Mouse (Mus musculus) neural tube, postnatal 0 days (tissue): Measurements from ENCODE around the gene Sf3b1. TPM values are rescaled to one million over a fixed set of nuclear protein-coding genes. Genes with fewer than 3 reads are reported as not detected.

Experiments used
- polyA plus RNA-seq: library from polyadenylated mRNA; unstranded; fragments of >200 nt; fragmentation: Nextera tagmentation; extraction: Ambion mirVana; gene quantifications from 2 replicates; pipeline ENCODE4 v1.2.1, GENCODE M21; 2015

Gene Sf3b1
- polyA plus RNA-seq: 199 and 212 TPM in 2 replicates

GRCm38 (mm10) chr1:55027253-55027801, at the start of gene Sf3b1:
Gene Sf3b1, minus strand, starts transcription at chr1:55027481.

GRCm38 (mm10) chr1:55052355-55052953, 25.2 kb upstream of the Sf3b1 start, which contains the start of gene Coq10b:
Gene Coq10b, plus strand, starts transcription at chr1:55052770.

Other genes starting within 250 kb of the Sf3b1 start
- 12.6 and 13.2 TPM in 2 replicates for gene Ankrd44, start 101.1 kb downstream of the Sf3b1 start, polyA plus RNA-seq
- gene Coq10b, start 25.3 kb upstream of the Sf3b1 start, polyA plus RNA-seq: 26.5 and 28.8 TPM in 2 replicates
- gene Hspe1, start 60.7 kb upstream of the Sf3b1 start, polyA plus RNA-seq: 274 and 307 TPM in 2 replicates
- 241 and 244 TPM in 2 replicates for gene Hspd1, start 60.8 kb upstream of the Sf3b1 start, polyA plus RNA-seq
- gene Mob4, start 103.8 kb upstream of the Sf3b1 start, polyA plus RNA-seq: 133 and 137 TPM in 2 replicates
- gene Rftn2, start 199.3 kb upstream of the Sf3b1 start, polyA plus RNA-seq: 13.0 and 13.5 TPM in 2 replicates
- 2.1 and 2.4 TPM in 2 replicates for gene Mars2, start 209.7 kb upstream of the Sf3b1 start, polyA plus RNA-seq